14 mouse cellular contexts compared by ENCODE assay signal in genomic region chr3:65214635-65215034, GRCm38 (mm10).
"Had no signal": no experiment of that assay in that cellular context is flagged by ENCODE, and none has a peak within 500 bp of the region (broad histone marks: within the 10 kb centered on the region; RNA-seq: fewer than 3 reads in every experiment).

No protein-coding gene starts in this region.

- DNase-seq: lung, adult 18-20 months; lung, embryonic 14.5 days; lung, postnatal 10 days; lung, postnatal 4 days; midbrain, embryonic 14.5 days; retina, postnatal 1 day; right cerebral cortex, adult 18-20 months; right cerebral cortex, postnatal 25 days; right cerebral cortex, postnatal 4 days; spleen, adult 18-20 months; thymus, adult 2 months; thymus, postnatal 25 days; thymus, postnatal 4 days had no signal

- ATAC-seq: midbrain, embryonic 16.5 days had no signal
